Mouse (Mus musculus) natural killer cell, adult 2 months (primary cell): ENCODE results near the gene Srsy.
"Not testable (repeated sequence)": the region's sequence is repeated elsewhere in the genome, so short reads cannot be mapped to it uniquely, and the experiment has no call there.

ENCODE experiments used
- DNase-seq, 2 experiments: peaks; one replicate each; pipeline ENCODE4 v3.0.0; 2022; ENCODE audit warnings: low spot score in 2 of 2

Srsy gene

GRCm38 (mm10) chrY:17937230-17937629 is at the start of gene Srsy:
Gene Srsy (minus strand): TSS chrY:17937330.
- not testable (repeated sequence) for DNase-seq
